Mouse (Mus musculus): Measurements from ENCODE around the gene Dst.

Dst gene

GRCm38 (mm10) chr1:34097640-34098039, 189.6 kb downstream of the Dst start:
- DNase-seq (ENCODE audit: low read depth, low spot score): no peak

GRCm38 (mm10) chr1:34099439-34099838, 191.4 kb downstream of the Dst start:
- no peak for DNase-seq (ENCODE audit: low read depth, low spot score)

- no peak for DNase-seq (ENCODE audit: low read depth, low spot score)
These were observed 192.4 kb downstream of the Dst start for GRCm38 (mm10) chr1:34100385-34100784.

GRCm38 (mm10) chr1:34102604-34103003, 194.6 kb downstream of the Dst start:
- no peak for DNase-seq (ENCODE audit: low read depth, low spot score)

- no peak for DNase-seq (ENCODE audit: low read depth, low spot score)
These were observed 195.2 kb downstream of the Dst start for GRCm38 (mm10) chr1:34103176-34103575.

GRCm38 (mm10) chr1:34103713-34104172, 195.7 kb downstream of the Dst start:
- DNase-seq (ENCODE audit: low read depth, low spot score): peak; percentile 40

- no peak for DNase-seq (ENCODE audit: low read depth, low spot score)
These were observed 196.8 kb downstream of the Dst start for GRCm38 (mm10) chr1:34104846-34105245.

GRCm38 (mm10) chr1:34106606-34107005, 198.6 kb downstream of the Dst start:
- DNase-seq (ENCODE audit: low read depth, low spot score): no peak

GRCm38 (mm10) chr1:34107076-34107475, 199.1 kb downstream of the Dst start:
- DNase-seq (ENCODE audit: low read depth, low spot score): no peak

GRCm38 (mm10) chr1:34109599-34110210, 201.7 kb downstream of the Dst start:
- DNase-seq (ENCODE audit: low read depth, low spot score): no peak

GRCm38 (mm10) chr1:34110862-34111261, 202.8 kb downstream of the Dst start:
- no peak for DNase-seq (ENCODE audit: low read depth, low spot score)

- DNase-seq (ENCODE audit: low read depth, low spot score): no peak
These were observed 203.9 kb downstream of the Dst start for GRCm38 (mm10) chr1:34111954-34112353.

GRCm38 (mm10) chr1:34116444-34116843, 208.4 kb downstream of the Dst start:
- no peak for DNase-seq (ENCODE audit: low read depth, low spot score)

- DNase-seq (ENCODE audit: low read depth, low spot score): no peak
These were observed 209.0 kb downstream of the Dst start for GRCm38 (mm10) chr1:34117056-34117455.

GRCm38 (mm10) chr1:34117709-34118108, 209.7 kb downstream of the Dst start:
- DNase-seq (ENCODE audit: low read depth, low spot score): no peak

- DNase-seq (ENCODE audit: low read depth, low spot score): no peak
These were observed 212.0 kb downstream of the Dst start for GRCm38 (mm10) chr1:34120066-34120465.

- no peak for DNase-seq (ENCODE audit: low read depth, low spot score)
These were observed 212.6 kb downstream of the Dst start for GRCm38 (mm10) chr1:34120602-34121001.

GRCm38 (mm10) chr1:34121157-34122015, 213.4 kb downstream of the Dst start:
- no peak for DNase-seq (ENCODE audit: low read depth, low spot score)

- DNase-seq (ENCODE audit: low read depth, low spot score): no peak
These were observed 214.2 kb downstream of the Dst start for GRCm38 (mm10) chr1:34122198-34122597.

- no peak for DNase-seq (ENCODE audit: low read depth, low spot score)
These were observed 214.9 kb downstream of the Dst start for GRCm38 (mm10) chr1:34122905-34123304.

- no peak for DNase-seq (ENCODE audit: low read depth, low spot score)
These were observed 215.3 kb downstream of the Dst start for GRCm38 (mm10) chr1:34123334-34123733.

- DNase-seq (ENCODE audit: low read depth, low spot score): no peak
These were observed 216.4 kb downstream of the Dst start for GRCm38 (mm10) chr1:34124376-34124775.

- no peak for DNase-seq (ENCODE audit: low read depth, low spot score)
These were observed 217.1 kb downstream of the Dst start for GRCm38 (mm10) chr1:34125148-34125547.
